Mouse (Mus musculus): Measurements from ENCODE around the gene Mxra7.

- no peak for TF ChIP-seq CTCF (IDR thresholded peaks at IDR 0.05; ENCODE audit: extremely low read depth, insufficient read depth, insufficient read length, insufficient replicate concordance)
- TF ChIP-seq POLR2A (IDR thresholded peaks at IDR 0.05; ENCODE audit: low read depth, low read length) = no peak
These were observed 20.4 kb upstream of the Mxra7 start for GRCm38 (mm10) chr11:116848086-116848876.

Measured in spleen, adult 2 months (tissue).